Mouse (Mus musculus) intestine, embryonic 16.5 days (tissue): ENCODE data around the gene Rgmb. TPM values are rescaled to one million over a fixed set of nuclear protein-coding genes. Genes with fewer than 3 reads are reported as not detected.

ENCODE experiments used
- ATAC-seq: fragments of 200-750 bp; cut with Nextera tagmentation; 2 replicates; pipeline ENCODE4 v1.8.0; 2017; ENCODE audit warnings: moderate TSS enrichment, moderate library complexity
- H3K27ac ChIP-seq: fragments of 300-500 bp; sonication (generic); 2 replicates; pipeline ENCODE4 v1.5.1; 2014; ENCODE audit warnings: mild to moderate bottlenecking, low read length
- H3K27me3 ChIP-seq: fragments of 300-500 bp; sonication (generic); replicated peaks from 2 replicates; pipeline ENCODE4 v1.6.1; 2014; ENCODE audit warnings: low read length, control low read depth, mixed read lengths; ENCODE audit not compliant: control insufficient read depth, insufficient read depth
- H3K36me3 ChIP-seq: fragments of 300-500 bp; sonication (generic); 2 replicates; pipeline ENCODE4 v1.6.1; 2014; ENCODE audit warnings: low read length, control low read depth; ENCODE audit not compliant: control insufficient read depth, insufficient read depth
- H3K4me1 ChIP-seq: fragments of 300-500 bp; sonication (generic); 2 replicates; pipeline ENCODE4 v1.6.1; 2014; ENCODE audit warnings: low read length, control low read depth, mixed read lengths; ENCODE audit not compliant: control insufficient read depth, insufficient read depth
- H3K4me2 ChIP-seq: fragments of 300-500 bp; sonication (generic); 2 replicates; pipeline ENCODE4 v1.6.1; 2014; ENCODE audit warnings: low read depth, low read length, control low read depth
- H3K4me3 ChIP-seq: fragments of 300-500 bp; sonication (generic); 2 replicates; pipeline ENCODE4 v1.5.1; 2014; ENCODE audit warnings: mild to moderate bottlenecking, low read length
- H3K9ac ChIP-seq: fragments of 300-500 bp; sonication (generic); 2 replicates; pipeline ENCODE4 v1.6.1; 2014; ENCODE audit warnings: low read depth, low read length
- H3K9me3 ChIP-seq: fragments of 300-500 bp; sonication (generic); 2 replicates; pipeline ENCODE4 v1.6.1; 2016; ENCODE audit warnings: low read length, control low read depth; ENCODE audit not compliant: control insufficient read depth
- WGBS: fragments of 180-500 bp; shearing (Covaris S2); extraction: QIAGEN DNeasy Blood & Tissue Kit; methylation state at CpG from one replicate; pipeline ENCODE4 v1.1.7; 2014; 5-methylcytosine and 5-hydroxymethylcytosine counted together
- polyA plus RNA-seq: library from polyadenylated mRNA; unstranded; fragments of >200 nt; fragmentation: Nextera tagmentation; extraction: Ambion mirVana; gene quantifications from 2 replicates; pipeline ENCODE4 v1.2.1, GENCODE M21; 2015

Gene Rgmb
- polyA plus RNA-seq, 1 experiment from 2014 or later = 17.8 TPM

DNA sequence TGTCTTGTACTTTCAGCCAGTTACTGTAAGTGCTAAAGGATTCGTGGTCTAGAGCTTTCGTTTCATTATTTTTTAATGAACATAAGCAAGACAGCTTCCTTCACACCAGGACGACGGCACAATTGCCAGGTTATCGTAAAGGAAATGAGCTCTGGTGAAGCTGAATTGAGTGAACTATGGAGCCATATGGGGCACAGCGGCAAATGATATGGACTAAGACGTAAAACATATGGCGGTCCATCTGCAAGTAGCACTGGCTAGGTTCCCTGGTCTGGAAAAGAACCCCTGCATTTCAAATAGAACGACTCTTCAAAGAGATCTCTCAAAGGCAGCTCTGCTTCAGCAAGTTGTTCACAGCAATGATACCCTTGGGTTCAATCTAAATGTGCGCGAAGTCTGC, 6.5 kb downstream of the Rgmb start:
- Histone ChIP-seq H3K4me3 (peak overlapping the region; percentile 99), H3K27me3 (no peaks in the 10 kb centered on the region), H3K36me3 (no peaks in the 10 kb centered on the region), H3K27ac (0 out of 2 replicates have a peak overlapping the region, but pooled peaks have one; percentile 17), H3K9me3 (no peaks in the 10 kb centered on the region), H3K4me1 (peaks cover 18% of the 10 kb centered on the region), H3K9ac (peak overlapping the region; percentile 95), H3K4me2 (peak overlapping the region; percentile 65)
- 48% methylated on average over 11 of the region's 11 CpGs for WGBS
- ATAC-seq = no peak

DNA sequence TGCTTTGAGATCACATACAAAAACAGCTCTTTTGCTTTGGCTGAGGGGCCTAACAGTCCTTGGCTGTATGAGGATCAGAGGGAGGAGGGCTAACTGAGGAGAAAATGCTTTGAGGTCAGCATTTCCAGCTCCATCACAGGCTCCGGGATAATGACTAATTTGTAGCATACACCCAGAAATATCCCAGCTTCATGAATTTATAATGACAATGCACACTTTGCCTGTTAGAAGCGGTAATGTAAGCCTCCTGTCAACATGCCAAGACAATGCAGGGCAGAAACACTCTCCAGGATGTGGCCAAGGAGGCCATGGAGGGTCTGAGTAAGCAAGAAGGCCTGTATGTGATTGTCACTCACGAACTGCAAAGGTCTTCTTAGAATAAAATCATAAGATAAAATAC, 7.0 kb downstream of the Rgmb start:
- peak overlapping the region; percentile 99 for H3K4me3 ChIP-seq
- H3K9ac ChIP-seq = peak overlapping the region; percentile 95
- peaks cover 16% of the 10 kb centered on the region for H3K4me1 ChIP-seq
- peak overlapping the region; percentile 65 for H3K4me2 ChIP-seq
- ATAC-seq = no peak
- H3K27me3 ChIP-seq = no peaks in the 10 kb centered on the region
- 41% methylated on average over 3 of the region's 3 CpGs for WGBS
- H3K27ac ChIP-seq = 0 out of 2 replicates have a peak overlapping the region, but pooled peaks have one; percentile 13
- no peaks in the 10 kb centered on the region for H3K9me3 ChIP-seq
- H3K36me3 ChIP-seq = no peaks in the 10 kb centered on the region

- Histone ChIP-seq H3K27ac (no peak overlapping the region), H3K9me3 (no peaks in the 10 kb centered on the region), H3K9ac (no peak overlapping the region), H3K4me3 (peak overlapping the region; percentile 99), H3K27me3 (no peaks in the 10 kb centered on the region), H3K4me2 (0 out of 2 replicates have a peak overlapping the region, but pooled peaks have one; percentile 65), H3K4me1 (peaks cover 19% of the 10 kb centered on the region), H3K36me3 (no peaks in the 10 kb centered on the region)
- 46% methylated on average over 5 of the region's 5 CpGs for whole genome bisulfite sequencing
- ATAC-seq = no peak
Measured at GRCm38 (mm10) chr17:15823215-15823614, 7.6 kb downstream of the Rgmb start.

- H3K27me3 ChIP-seq = no peaks in the 10 kb centered on the region
Measured at GRCm38 (mm10) chr17:15822376-15822775, 8.5 kb downstream of the Rgmb start.

DNA sequence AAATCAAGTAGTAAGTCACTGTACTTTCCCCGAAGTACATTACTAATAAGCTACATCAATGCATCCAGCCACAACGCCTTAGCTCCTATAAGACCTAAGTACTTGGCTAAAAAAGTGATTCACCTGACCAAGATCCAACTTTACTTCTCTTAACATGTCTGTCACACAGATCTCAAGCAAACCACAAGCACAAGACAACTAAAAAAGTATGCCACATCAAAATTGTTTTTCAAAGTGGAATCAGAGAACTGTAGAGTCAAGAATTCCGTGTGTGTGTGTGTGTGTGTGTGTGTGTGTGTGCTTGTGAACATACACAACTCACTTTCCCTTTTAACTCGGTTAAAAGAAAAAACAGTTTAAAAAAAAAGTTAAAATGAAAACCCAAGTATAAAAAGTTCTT, 9.1 kb downstream of the Rgmb start:
- WGBS = 84% methylated on average over 4 of the region's 4 CpGs
- no peak overlapping the region for H3K27ac ChIP-seq
- peaks cover 23% of the 10 kb centered on the region for H3K4me1 ChIP-seq
- H3K4me3 ChIP-seq = no peak overlapping the region
- no peaks in the 10 kb centered on the region for H3K9me3 ChIP-seq
- no peak overlapping the region for H3K9ac ChIP-seq
- H3K27me3 ChIP-seq = no peaks in the 10 kb centered on the region
- ATAC-seq = no peak
- no peaks in the 10 kb centered on the region for H3K36me3 ChIP-seq
- H3K4me2 ChIP-seq = no peak overlapping the region

More at GRCm38 (mm10) chr17:15822376-15822775, 8.5 kb downstream of the Rgmb start:
- Histone ChIP-seq H3K36me3 (no peaks in the 10 kb centered on the region), H3K4me1 (peaks cover 19% of the 10 kb centered on the region), H3K9me3 (no peaks in the 10 kb centered on the region), H3K4me3 (no peak overlapping the region), H3K27ac (no peak overlapping the region), H3K9ac (no peak overlapping the region), H3K4me2 (peak overlapping the region; percentile 22; the same call in 1 of the 2 replicates)
- WGBS = 80% methylated on average over 7 of the region's 7 CpGs
- no peak for ATAC-seq

GRCm38 (mm10) chr17:15820761-15821160, 10.1 kb downstream of the Rgmb start:
- 81% methylated on average over 10 of the region's 10 CpGs for WGBS
- no peak for ATAC-seq
- Histone ChIP-seq H3K4me1 (peaks cover 25% of the 10 kb centered on the region), H3K27ac (no peak overlapping the region), H3K9me3 (no peaks in the 10 kb centered on the region), H3K9ac (no peak overlapping the region), H3K36me3 (no peaks in the 10 kb centered on the region), H3K4me3 (no peak overlapping the region), H3K27me3 (no peaks in the 10 kb centered on the region), H3K4me2 (0 out of 2 replicates have a peak overlapping the region, but pooled peaks have one; percentile 12)

DNA sequence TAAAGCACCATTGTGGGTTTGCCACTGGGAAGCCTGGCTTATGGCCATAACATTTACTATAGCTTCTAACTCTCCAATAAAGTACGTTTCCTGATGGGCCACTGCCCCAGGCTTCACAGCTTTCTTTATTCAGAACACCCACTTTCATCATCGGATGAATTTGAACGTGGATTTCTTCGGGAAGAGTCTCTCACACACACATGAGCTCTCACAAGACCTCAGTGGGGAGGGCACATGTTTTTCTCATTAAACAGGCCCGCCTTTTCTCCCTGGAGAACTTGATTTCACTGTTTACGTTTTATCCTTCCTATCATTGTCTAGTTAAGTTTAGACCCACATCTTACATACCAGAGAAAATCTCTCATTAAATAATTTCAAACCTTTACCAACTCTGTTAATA, 10.7 kb downstream of the Rgmb start:
- Histone ChIP-seq H3K27ac (no peak overlapping the region), H3K9ac (no peak overlapping the region), H3K4me3 (no peak overlapping the region), H3K36me3 (no peaks in the 10 kb centered on the region), H3K4me2 (no peak overlapping the region), H3K9me3 (no peaks in the 10 kb centered on the region), H3K4me1 (peaks cover 28% of the 10 kb centered on the region), H3K27me3 (no peaks in the 10 kb centered on the region)
- WGBS = 59% methylated on average over 6 of the region's 6 CpGs
- no peak for ATAC-seq

DNA sequence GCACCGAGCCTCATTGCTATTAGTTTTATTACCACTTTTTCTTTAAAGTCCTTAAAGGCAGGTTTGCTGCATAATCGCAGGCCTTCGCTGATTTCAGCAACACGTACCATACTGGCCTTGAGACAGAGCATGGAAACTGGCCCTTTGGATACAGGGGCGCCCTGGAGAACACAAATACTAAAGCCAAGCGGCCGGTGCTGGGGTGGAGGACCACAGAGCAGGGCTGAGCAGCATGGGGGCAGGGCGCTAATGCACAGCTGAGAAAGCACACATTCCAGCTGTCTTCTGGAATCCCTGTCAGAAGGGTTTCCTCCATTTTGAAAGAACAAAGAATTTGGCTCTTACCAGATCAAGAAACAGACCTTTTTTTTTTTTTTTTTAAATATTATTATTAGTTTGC, 12.5 kb downstream of the Rgmb start:
- no peak for ATAC-seq
- H3K4me2 ChIP-seq = no peak overlapping the region
- 80% methylated on average over 8 of the region's 8 CpGs for WGBS
- no peaks in the 10 kb centered on the region for H3K36me3 ChIP-seq
- H3K4me1 ChIP-seq = peaks cover 29% of the 10 kb centered on the region
- no peak overlapping the region for H3K27ac ChIP-seq
- H3K9me3 ChIP-seq = no peaks in the 10 kb centered on the region
- H3K27me3 ChIP-seq = no peaks in the 10 kb centered on the region
- no peak overlapping the region for H3K9ac ChIP-seq
- no peak overlapping the region for H3K4me3 ChIP-seq

- H3K9ac ChIP-seq = no peak overlapping the region
- H3K27me3 ChIP-seq = no peaks in the 10 kb centered on the region
- no peak overlapping the region for H3K27ac ChIP-seq
- H3K9me3 ChIP-seq = no peaks in the 10 kb centered on the region
- no peak overlapping the region for H3K4me3 ChIP-seq
- H3K4me1 ChIP-seq = peaks cover 30% of the 10 kb centered on the region
- H3K36me3 ChIP-seq = no peaks in the 10 kb centered on the region
- no peak overlapping the region for H3K4me2 ChIP-seq
- WGBS = 98% methylated on average over 2 of the region's 2 CpGs
- ATAC-seq = no peak
Measured at GRCm38 (mm10) chr17:15817634-15818033, 13.2 kb downstream of the Rgmb start.

DNA sequence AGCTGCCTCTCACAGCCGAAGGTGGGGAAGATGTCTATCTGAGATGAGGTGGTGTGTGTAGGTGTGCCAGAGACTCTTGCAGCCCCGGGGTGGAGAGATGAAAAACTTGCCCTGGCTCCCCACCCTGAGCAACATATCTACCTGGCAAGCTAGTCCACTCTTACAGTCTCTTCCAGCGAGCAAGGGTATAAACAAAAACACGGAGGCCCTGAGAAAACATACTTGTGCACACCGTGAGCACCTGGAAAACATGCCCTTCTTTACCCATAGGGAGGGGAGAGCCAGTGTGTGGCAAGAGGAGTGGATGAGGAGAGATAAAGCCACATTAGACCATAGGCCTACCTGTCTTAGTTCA, 13.8 kb downstream of the Rgmb start:
- peaks cover 31% of the 10 kb centered on the region for H3K4me1 ChIP-seq
- no peak overlapping the region for H3K9ac ChIP-seq
- WGBS = 85% methylated on average over 5 of the region's 5 CpGs
- no peaks in the 10 kb centered on the region for H3K9me3 ChIP-seq
- H3K27me3 ChIP-seq = no peaks in the 10 kb centered on the region
- no peak overlapping the region for H3K27ac ChIP-seq
- H3K4me2 ChIP-seq = no peak overlapping the region
- 0 out of 2 replicates have a peak, but pooled peaks have one; percentile 4 for ATAC-seq
- H3K4me3 ChIP-seq = no peak overlapping the region
- H3K36me3 ChIP-seq = no peaks in the 10 kb centered on the region
